Mouse (Mus musculus) embryonic fibroblast, embryonic 13.5 days (primary cell): ENCODE data around the gene Gm45713.

Source experiments
- CTCF ChIP-seq: IDR thresholded peaks from 2 replicates; pipeline ENCODE4 v1.5.1; 2011; ENCODE audit warnings: mild to moderate bottlenecking, control low read depth, low read length, moderate library complexity, borderline replicate concordance; ENCODE audit not compliant: insufficient read depth
- POLR2A ChIP-seq: IDR thresholded peaks from 2 replicates; pipeline ENCODE4 v1.6.1; 2011; ENCODE audit warnings: low read depth, mild to moderate bottlenecking, control low read depth, low read length, moderate library complexity

DNA sequence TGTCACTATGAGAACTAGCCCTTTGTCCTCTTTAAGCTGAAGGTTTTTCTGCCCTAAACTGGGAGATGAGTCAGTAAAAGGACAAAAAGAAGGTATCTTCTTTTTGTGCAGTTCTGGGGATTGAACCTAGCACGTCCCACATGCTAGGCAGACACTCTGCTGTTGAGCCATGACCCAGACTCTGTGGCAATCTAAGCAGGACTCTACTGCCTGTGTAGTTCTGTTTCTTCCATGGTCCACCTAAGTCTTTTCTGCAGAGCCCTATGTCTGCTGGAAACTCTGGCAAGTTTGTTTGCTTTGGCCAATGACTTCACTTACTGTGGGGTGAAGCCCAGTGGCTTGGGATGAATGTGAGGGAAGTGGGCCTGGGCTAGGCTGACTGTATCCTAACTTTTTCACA is 2.4 kb upstream of the Gm45713 start:
- TF ChIP-seq POLR2A (no peak), CTCF (no peak)
